Mouse (Mus musculus) liver, adult 2 months (tissue): ENCODE results near the gene Tmem238l.

Experiments used
- CTCF ChIP-seq: fragments of 200-500 bp; IDR thresholded peaks from 2 replicates; pipeline ENCODE4 v1.5.1; 2011; ENCODE audit warnings: low read depth, low read length, control low read depth
- POLR2A ChIP-seq: fragments of 200-500 bp; IDR thresholded peaks from 2 replicates; pipeline ENCODE4 v1.6.1; 2011; ENCODE audit warnings: low read length, control low read depth; ENCODE audit not compliant: insufficient read depth; ENCODE audit errors: extremely low read depth

- TF ChIP-seq CTCF (no peak), POLR2A (no peak)
Observed at GRCm38 (mm10) chr11:67010430-67010829, 54.0 kb downstream of the Tmem238l start.
